Mouse (Mus musculus) testis, adult 2 months (tissue): Measurements from ENCODE around the gene Pak6. TPM values are rescaled to one million over a fixed set of nuclear protein-coding genes. Genes with fewer than 3 reads are reported as not detected.

Source experiments
- H3K27ac ChIP-seq: fragments of 200-500 bp; 2 replicates; pipeline ENCODE4 v1.5.1; 2012; ENCODE audit warnings: low read depth, low read length; ENCODE audit not compliant: control insufficient read depth, insufficient read depth
- H3K27me3 ChIP-seq: fragments of 200-500 bp; 2 replicates; pipeline ENCODE4 v1.6.1; 2012; ENCODE audit warnings: mild to moderate bottlenecking, low read length, moderate library complexity; ENCODE audit not compliant: control insufficient read depth, insufficient read depth
- H3K36me3 ChIP-seq: fragments of 200-500 bp; 2 replicates; pipeline ENCODE4 v1.6.1; 2012; ENCODE audit warnings: mild to moderate bottlenecking, low read length; ENCODE audit not compliant: control insufficient read depth, insufficient read depth
- H3K4me1 ChIP-seq: fragments of 200-500 bp; 2 replicates; pipeline ENCODE4 v1.6.1; 2012; ENCODE audit warnings: low read length; ENCODE audit not compliant: control insufficient read depth, insufficient read depth
- H3K4me3 ChIP-seq: fragments of 200-500 bp; 2 replicates; pipeline ENCODE4 v1.5.1; 2012; ENCODE audit warnings: low read depth, mild to moderate bottlenecking, low read length, moderate library complexity, mixed read lengths; ENCODE audit not compliant: control insufficient read depth
- CTCF ChIP-seq: fragments of 200-500 bp; IDR thresholded peaks from 2 replicates; pipeline ENCODE4 v1.5.1; 2012; ENCODE audit warnings: low read depth, mild to moderate bottlenecking, inconsistent platforms, low read length, moderate library complexity; ENCODE audit not compliant: control insufficient read depth, insufficient read depth, insufficient replicate concordance
- POLR2A ChIP-seq: fragments of 200-500 bp; IDR thresholded peaks from 2 replicates; pipeline ENCODE4 v1.6.1; 2012; ENCODE audit warnings: low read depth, mild to moderate bottlenecking, inconsistent platforms, low read length, moderate library complexity; ENCODE audit not compliant: control insufficient read depth
- polyA plus RNA-seq: library from polyadenylated mRNA; depleted of rRNA; stranded (reverse); fragments of >200 nt; gene quantifications from 2 replicates; pipeline ENCODE4 v1.2.3, GENCODE M21; 2012

The Pak6 gene
- polyA plus RNA-seq, 1 experiment: 6.2 TPM

GRCm38 (mm10) chr2:118725511-118725910 lies 62.4 kb downstream of the Pak6 start:
- H3K27me3 ChIP-seq: no peaks in the 10 kb centered on the region
- no peak overlapping the region for H3K4me3 ChIP-seq
- no peak overlapping the region for H3K27ac ChIP-seq
- H3K36me3 ChIP-seq: no peaks in the 10 kb centered on the region
- peaks cover 16% of the 10 kb centered on the region for H3K4me1 ChIP-seq
- TF ChIP-seq CTCF (no peak), POLR2A (no peak)

- TF ChIP-seq CTCF (no peak), POLR2A (no peak)
- Histone ChIP-seq H3K4me3 (no peak overlapping the region), H3K27ac (no peak overlapping the region), H3K36me3 (no peaks in the 10 kb centered on the region), H3K4me1 (peaks cover 18% of the 10 kb centered on the region), H3K27me3 (no peaks in the 10 kb centered on the region)
Measured at GRCm38 (mm10) chr2:118726873-118727272, 63.8 kb downstream of the Pak6 start.

GRCm38 (mm10) chr2:118727911-118728310 lies 64.8 kb downstream of the Pak6 start:
- no peak overlapping the region for H3K27ac ChIP-seq
- H3K36me3 ChIP-seq: no peaks in the 10 kb centered on the region
- TF ChIP-seq CTCF (no peak), POLR2A (no peak)
- peaks cover 18% of the 10 kb centered on the region for H3K4me1 ChIP-seq
- H3K4me3 ChIP-seq: no peak overlapping the region
- H3K27me3 ChIP-seq: no peaks in the 10 kb centered on the region

- TF ChIP-seq POLR2A: no peak
- TF ChIP-seq CTCF: no peak
- H3K27me3 ChIP-seq: no peaks in the 10 kb centered on the region
- H3K4me3 ChIP-seq: no peak within 1 kb of the TSS
Measured at GRCm38 (mm10) chr2:118728337-118728736, 65.2 kb downstream of the Pak6 start, which contains the start of gene Plcb2. Gene Plcb2, minus strand, starts transcription at chr2:118728438.

GRCm38 (mm10) chr2:118729194-118729593 lies 66.1 kb downstream of the Pak6 start:
- Histone ChIP-seq H3K4me1 (peaks cover 15% of the 10 kb centered on the region), H3K36me3 (no peaks in the 10 kb centered on the region), H3K27me3 (no peaks in the 10 kb centered on the region), H3K4me3 (no peak overlapping the region), H3K27ac (no peak overlapping the region)
- TF ChIP-seq CTCF (no peak), POLR2A (no peak)

More at GRCm38 (mm10) chr2:118728337-118728736, 65.2 kb downstream of the Pak6 start, which contains the start of gene Plcb2:
- Histone ChIP-seq H3K27ac (no peak within 1 kb of the TSS), H3K36me3 (no peaks in the 10 kb centered on the region), H3K4me1 (peaks cover 18% of the 10 kb centered on the region)

- Histone ChIP-seq H3K36me3 (no peaks in the 10 kb centered on the region), H3K4me3 (no peak overlapping the region), H3K4me1 (peaks cover 15% of the 10 kb centered on the region), H3K27me3 (no peaks in the 10 kb centered on the region), H3K27ac (no peak overlapping the region)
- no peak for TF ChIP-seq CTCF
- no peak for TF ChIP-seq POLR2A
Measured at GRCm38 (mm10) chr2:118729816-118730621, 66.9 kb downstream of the Pak6 start.

GRCm38 (mm10) chr2:118730622-118730915 lies 67.5 kb downstream of the Pak6 start:
- Histone ChIP-seq H3K27ac (no peak overlapping the region), H3K4me3 (no peak overlapping the region), H3K36me3 (no peaks in the 10 kb centered on the region), H3K4me1 (peaks cover 12% of the 10 kb centered on the region), H3K27me3 (no peaks in the 10 kb centered on the region)
- TF ChIP-seq POLR2A (no peak), CTCF (peak; percentile 51; the same call in 1 of the 2 replicates)
